ENCODE assay signal across 8 mouse cellular contexts in the genomic region with DNA sequence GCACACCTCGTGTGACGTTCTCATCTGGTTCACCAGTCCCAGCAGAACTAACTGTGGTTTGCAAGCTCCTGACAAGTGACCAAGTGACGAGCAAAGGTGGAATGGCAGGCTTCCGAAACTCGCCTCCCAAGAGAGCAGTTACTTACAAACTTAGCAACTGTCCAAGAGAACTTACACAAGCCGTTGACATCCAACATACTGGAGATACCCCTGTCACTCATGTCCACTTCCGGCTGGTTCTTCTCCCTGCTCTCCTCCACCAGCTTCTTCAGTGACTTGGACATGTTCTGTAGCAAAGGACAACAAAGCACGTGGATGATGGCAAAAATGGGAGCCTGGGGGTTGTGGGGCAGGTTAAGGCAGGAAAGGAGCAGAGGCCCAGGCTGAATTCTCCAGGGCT. TPM values are rescaled to one million over a fixed set of nuclear protein-coding genes. Genes with fewer than 3 reads are reported as not detected.
A peak's percentile ranks its signal among the peaks of the same experiment; 100 is the strongest.
DNase-seq lines count a peak whose midpoint lies in the region; TF ChIP-seq lines count a peak whose summit lies in the region.

No protein-coding gene starts in this region.

- whole genome bisulfite sequencing in cerebellum, adult 2 months, result 36% methylated on average over 8 of the region's 8 CpGs
- 54% methylated on average over 8 of the region's 8 CpGs for WGBS in limb, embryonic 10.5 days

- TF ChIP-seq POLR2A in cerebellum, adult 2 months (IDR thresholded peaks at IDR 0.05; ENCODE audit: borderline replicate concordance, insufficient read depth, low read length), result no peak
- no peak for TF ChIP-seq POLR2A in testis, adult 2 months (IDR thresholded peaks at IDR 0.05; ENCODE audit: control insufficient read depth, low read depth, low read length)
- TF ChIP-seq POLR2A in myocyte (IDR thresholded peaks at IDR 0.05; ENCODE audit: insufficient read length, low read depth), result no peak

- H3ac ChIP-seq in myocyte (ENCODE audit: control insufficient read depth, insufficient read length), result peak overlapping the region; percentile 25

- H3K4me3 ChIP-seq in cerebellum, adult 2 months (replicated peaks; ENCODE audit: insufficient read depth, low read depth, low read length), result peak overlapping the region; percentile 87
- H3K4me3 ChIP-seq in testis, adult 2 months (ENCODE audit: control insufficient read depth, low read depth, low read length), result peak overlapping the region; percentile 96
- peak overlapping the region; percentile 66 for H3K4me3 ChIP-seq in limb, embryonic 10.5 days
- peak overlapping the region; percentile 61 for H3K4me3 ChIP-seq in myocyte

- no peaks in the 10 kb centered on the region for H3K9me3 ChIP-seq in limb, embryonic 10.5 days (replicated peaks)

- H3K36me3 ChIP-seq in testis, adult 2 months (ENCODE audit: control insufficient read depth, insufficient read depth, low read length), result no peaks in the 10 kb centered on the region
- H3K36me3 ChIP-seq in limb, embryonic 10.5 days, result no peaks in the 10 kb centered on the region
- no peaks in the 10 kb centered on the region for H3K36me3 ChIP-seq in myocyte (ENCODE audit: control insufficient read depth, insufficient read depth)

- H3K27ac ChIP-seq in cerebellum, adult 2 months (ENCODE audit: insufficient read depth, low read length), result peak overlapping the region; percentile 22; the same call in 1 of the 2 replicates
- peak overlapping the region; percentile 8; the same call in 1 of the 2 replicates for H3K27ac ChIP-seq in testis, adult 2 months (ENCODE audit: control insufficient read depth, insufficient read depth, low read depth, low read length)
- peak overlapping the region; percentile 92 for H3K27ac ChIP-seq in limb, embryonic 10.5 days

- H3K4me1 ChIP-seq in cerebellum, adult 2 months (ENCODE audit: control insufficient read depth, insufficient read depth, low read length), result peaks cover 3% of the 10 kb centered on the region
- no peaks in the 10 kb centered on the region; the same call in 1 of the 2 replicates for H3K4me1 ChIP-seq in testis, adult 2 months (ENCODE audit: control insufficient read depth, insufficient read depth, low read length)
- peaks cover 13% of the 10 kb centered on the region for H3K4me1 ChIP-seq in limb, embryonic 10.5 days

- H3K79me2 ChIP-seq in myocyte (ENCODE audit: control insufficient read depth, insufficient read depth), result peaks cover 14% of the 10 kb centered on the region

- peak overlapping the region; percentile 88 for H3K4me2 ChIP-seq in myocyte (ENCODE audit: low read depth)

- no peak for TF ChIP-seq CTCF in cerebellum, adult 2 months (IDR thresholded peaks at IDR 0.05; ENCODE audit: borderline replicate concordance, insufficient read depth, low read depth, low read length)
- no peak for TF ChIP-seq CTCF in testis, adult 2 months (IDR thresholded peaks at IDR 0.05; ENCODE audit: control insufficient read depth, insufficient read depth, insufficient replicate concordance, low read depth, low read length)

- H3K27me3 ChIP-seq in cerebellum, adult 2 months (ENCODE audit: control insufficient read depth, insufficient read depth, low read length), result no peaks in the 10 kb centered on the region
- no peaks in the 10 kb centered on the region for H3K27me3 ChIP-seq in testis, adult 2 months (ENCODE audit: control insufficient read depth, insufficient read depth, low read length)
- no peaks in the 10 kb centered on the region for H3K27me3 ChIP-seq in limb, embryonic 10.5 days (ENCODE audit: low read depth, poor library complexity, severe bottlenecking)
- no peaks in the 10 kb centered on the region for H3K27me3 ChIP-seq in myocyte (ENCODE audit: control insufficient read depth, insufficient read depth, insufficient read length)

- no peak for DNase-seq in cerebellum, adult 2 months
- DNase-seq in cerebellum, adult 9-10 months, result no peak
- no peak for DNase-seq in testis, postnatal 14 days (ENCODE audit: low spot score)
- DNase-seq in limb, embryonic 10.5 days (ENCODE audit: low spot score), result no peak
- no peak for DNase-seq in ovary, adult 18-20 months (ENCODE audit: low spot score)
- no peak for DNase-seq in thymus, postnatal 4 days

TF ChIP-seq in myocyte, 11 proteins besides CTCF, POLR2A, EP300 and RAD21:
- TF ChIP-seq MAX (IDR thresholded peaks at IDR 0.05; ENCODE audit: low read depth) (no peak), TCF3 (IDR thresholded peaks at IDR 0.05; ENCODE audit: insufficient read length, low read depth) (no peak), POLR2AphosphoS2 (IDR thresholded peaks at IDR 0.05; ENCODE audit: insufficient read length, low read depth) (no peak), MYOD1 (IDR thresholded peaks at IDR 0.05; ENCODE audit: control insufficient read depth in 1 of 3, insufficient read length in 2 of 3, low read depth in 2 of 3) (no peak), CEBPB (IDR thresholded peaks at IDR 0.05; ENCODE audit: insufficient read depth, poor library complexity, severe bottlenecking) (no peak), TCF12 (IDR thresholded peaks at IDR 0.05; ENCODE audit: insufficient read depth, poor library complexity, severe bottlenecking) (no peak), E2F4 (IDR thresholded peaks at IDR 0.05; ENCODE audit: insufficient read depth) (no peak), REST (IDR thresholded peaks at IDR 0.05; ENCODE audit: insufficient read depth, insufficient read length) (no peak), MYOG (IDR thresholded peaks at IDR 0.05; ENCODE audit: control insufficient read depth in 1 of 3, insufficient read depth in 1 of 3, insufficient read length in 2 of 3, low read depth in 2 of 3) (no peak), SRF (IDR thresholded peaks at IDR 0.05; ENCODE audit: control insufficient read depth, insufficient read length, low read depth) (no peak), USF1 (IDR thresholded peaks at IDR 0.05; ENCODE audit: low read depth) (no peak)
TF ChIP-seq in myocyte: peak in this region for 0.

RNA-seq across cellular contexts. Expression of gene Rsu1, which starts 0.5 kb away (rescaled TPM):
- 34.3 and 41.3 TPM in 2 replicates for polyA plus RNA-seq in cerebellum, adult 2 months (2012; rRNA removed)
- polyA plus RNA-seq in testis, adult 2 months (2012; rRNA removed), result 9.1 and 11.7 TPM in 2 replicates
- 67.9 and 79.1 TPM in 2 replicates for polyA plus RNA-seq in limb, embryonic 10.5 days (2016; fragmentation: Nextera tagmentation; extraction: Ambion mirVana)
- 81.5 TPM for polyA plus RNA-seq in myocyte (2012; fragmentation: generic; extraction: Trizol)

Comparison
In these comparisons a context has a peak if more than half of its experiments do, and no peak if none do; other contexts are left out.
1. H3K27ac ChIP-seq: peak in every context shown above with its lines; median percentile 92 in limb, embryonic 10.5 days; 22 in cerebellum, adult 2 months; 8 in testis, adult 2 months.